Mouse (Mus musculus) lung, postnatal 0 days (tissue): Measurements from ENCODE around the gene Dtx2.

ENCODE experiments used
- CTCF ChIP-seq: IDR thresholded peaks from 2 replicates; pipeline ENCODE4 v1.5.1; 2016; ENCODE audit warnings: antibody characterized with exemption, mild to moderate bottlenecking
- EP300 ChIP-seq: IDR thresholded peaks from 2 replicates; pipeline ENCODE4 v1.6.1; 2016; ENCODE audit warnings: antibody characterized with exemption, mild to moderate bottlenecking, control low read depth

DNA sequence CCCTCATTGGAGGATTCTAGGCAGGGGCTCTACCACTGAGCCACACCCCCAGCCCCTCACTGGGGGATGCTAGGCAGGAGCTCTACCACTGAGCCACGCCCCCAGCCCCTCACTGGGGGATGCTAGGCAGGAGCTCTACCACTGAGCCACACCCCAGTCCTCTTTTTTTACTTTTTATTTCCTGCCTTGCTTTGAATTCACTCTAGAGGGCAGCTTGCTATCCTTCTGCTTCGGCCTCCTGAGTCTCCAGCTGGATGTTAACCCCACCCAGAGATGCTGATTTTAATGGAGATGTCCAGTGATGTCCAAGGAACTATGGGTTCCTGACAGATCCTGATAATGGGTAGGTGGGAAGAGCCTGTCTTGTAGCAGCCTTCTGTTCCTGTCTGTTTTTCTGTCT is 74.8 kb downstream of the Dtx2 start:
- TF ChIP-seq CTCF (no peak), EP300 (no peak)
